Mouse (Mus musculus) brain, adult 2 months (tissue): ENCODE results near the gene Nfe2.
"Not testable (repeated sequence)": the region's sequence is repeated elsewhere in the genome, so short reads cannot be mapped to it uniquely, and the experiment has no call there.

ENCODE experiments used
- DNase-seq: peaks from one replicate; pipeline ENCODE4 v3.0.0; 2011; ENCODE audit warnings: low read depth, low spot score

Nfe2 gene

GRCm38 (mm10) chr15:103250195-103250740, 7.9 kb downstream of the Nfe2 start:
- DNase-seq, result peak; percentile 47

DNA sequence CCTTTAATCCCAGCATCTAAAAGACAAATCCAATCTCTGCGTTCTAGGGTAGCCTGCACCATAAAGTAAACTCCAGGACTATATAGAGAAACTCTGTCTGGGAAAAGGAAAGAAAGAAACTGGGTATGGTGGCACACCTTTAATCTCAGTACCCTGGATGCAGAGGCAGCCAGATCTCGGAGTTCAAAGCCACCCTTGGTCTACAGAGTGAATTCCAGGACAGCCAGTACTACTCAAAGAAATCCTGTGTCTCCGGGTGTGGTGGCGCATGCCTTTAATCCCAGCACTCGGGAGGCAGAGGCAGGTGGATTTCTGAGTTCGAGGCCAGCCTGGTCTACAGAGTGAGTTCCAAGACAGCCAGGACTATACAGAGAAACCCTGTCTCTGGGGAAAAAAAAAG, 8.7 kb downstream of the Nfe2 start:
- DNase-seq, result not testable (repeated sequence)

GRCm38 (mm10) chr15:103248401-103249313, 9.5 kb downstream of the Nfe2 start:
- peak; percentile 29 for DNase-seq

DNA sequence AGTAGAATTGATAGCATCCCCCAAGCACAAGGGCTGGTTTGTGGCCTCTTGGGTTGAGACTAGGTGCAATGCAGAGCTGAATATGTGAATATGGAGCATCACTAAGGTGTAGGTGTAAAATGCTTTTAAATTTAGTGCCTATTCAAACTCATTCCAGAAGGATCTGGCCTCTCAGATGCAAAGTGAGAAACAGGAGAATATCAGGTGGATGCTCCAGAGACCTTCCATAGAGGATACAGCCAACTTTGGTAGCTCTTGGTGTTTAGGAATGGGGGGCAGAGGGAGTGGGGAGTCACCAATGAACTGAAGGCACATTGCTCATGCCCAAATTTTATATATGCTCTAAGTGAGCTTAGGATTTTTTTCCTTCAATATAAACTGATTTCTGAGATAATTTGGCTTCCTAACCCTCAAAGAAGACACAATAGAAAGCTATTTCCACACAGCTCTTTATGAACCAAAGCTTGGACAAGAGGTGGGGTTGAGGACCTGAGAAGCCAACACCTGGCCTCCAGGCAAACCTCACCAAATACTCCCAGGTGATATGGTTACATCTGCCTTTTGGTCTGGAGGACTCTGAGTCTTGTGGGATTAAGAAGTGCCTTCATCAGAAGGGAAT, 10.3 kb downstream of the Nfe2 start:
- no peak for DNase-seq

- DNase-seq, result no peak
Observed at GRCm38 (mm10) chr15:103247078-103247781, 11.0 kb downstream of the Nfe2 start.

- no peak for DNase-seq
Observed at GRCm38 (mm10) chr15:103245616-103246015, 12.6 kb downstream of the Nfe2 start.

GRCm38 (mm10) chr15:103242885-103243284, 15.3 kb downstream of the Nfe2 start:
- no peak for DNase-seq

GRCm38 (mm10) chr15:103241071-103242018, 16.9 kb downstream of the Nfe2 start:
- DNase-seq, result not testable (repeated sequence)

- peak; percentile 100 for DNase-seq
Observed at GRCm38 (mm10) chr15:103240160-103241028, 17.8 kb downstream of the Nfe2 start, which contains the start of gene Hnrnpa1. TSS of gene Hnrnpa1 (plus strand) at chr15:103240432.

DNA sequence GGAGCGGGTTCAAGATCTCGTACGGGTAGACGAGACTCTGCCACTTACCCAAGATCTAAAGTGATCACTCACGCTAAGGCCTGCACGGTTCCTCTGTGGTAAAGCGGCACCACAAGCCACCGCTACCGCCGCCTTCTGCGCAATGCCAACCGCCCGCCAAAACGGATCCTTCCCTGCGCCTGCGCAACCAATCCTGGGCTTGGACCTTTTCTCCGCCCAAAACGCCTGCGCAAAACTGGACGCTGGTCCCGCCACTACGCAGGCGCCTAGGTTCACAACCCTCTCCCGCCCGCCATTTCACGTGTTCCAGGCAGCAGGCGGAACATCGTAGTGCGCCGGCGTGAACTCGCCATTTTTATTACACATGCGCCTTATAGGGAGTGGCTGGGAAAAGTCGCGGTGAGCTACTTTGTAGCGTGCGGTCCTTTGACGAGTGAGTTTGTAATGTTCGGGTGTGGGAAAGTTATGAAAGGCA, 18.5 kb downstream of the Nfe2 start, which contains the start of gene Cbx5:
Gene Cbx5, minus strand, starts transcription at position 132 of the 475 bp plus-strand sequence.
- DNase-seq, result peak; percentile 99

DNA sequence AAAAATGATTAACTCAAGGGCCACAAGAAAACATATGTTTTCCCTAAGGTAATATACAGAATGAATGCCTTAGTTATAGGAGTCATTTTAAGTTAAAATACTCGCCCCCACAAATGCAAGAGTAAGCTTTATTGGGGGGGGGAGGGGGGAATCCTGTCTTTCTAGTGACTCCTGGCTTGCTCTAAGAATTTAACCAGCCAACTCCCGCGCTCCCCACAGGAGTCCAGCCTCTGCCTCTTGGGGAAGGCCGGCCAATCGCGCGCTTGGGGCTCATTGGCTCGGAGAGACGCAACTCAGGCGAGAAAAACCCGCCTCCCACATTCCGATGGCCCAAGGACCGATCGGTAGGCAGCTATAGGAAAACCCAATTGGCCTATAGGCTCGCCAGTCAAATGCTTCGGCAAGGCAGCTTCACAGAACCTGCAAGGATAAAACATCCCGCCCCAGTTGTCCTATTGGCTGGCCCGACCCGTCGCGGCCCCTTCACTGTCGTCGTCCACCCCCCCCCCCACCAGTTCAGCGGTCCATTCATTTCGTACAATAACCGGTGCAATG, 19.0 kb downstream of the Nfe2 start:
- peak; percentile 99 for DNase-seq

DNA sequence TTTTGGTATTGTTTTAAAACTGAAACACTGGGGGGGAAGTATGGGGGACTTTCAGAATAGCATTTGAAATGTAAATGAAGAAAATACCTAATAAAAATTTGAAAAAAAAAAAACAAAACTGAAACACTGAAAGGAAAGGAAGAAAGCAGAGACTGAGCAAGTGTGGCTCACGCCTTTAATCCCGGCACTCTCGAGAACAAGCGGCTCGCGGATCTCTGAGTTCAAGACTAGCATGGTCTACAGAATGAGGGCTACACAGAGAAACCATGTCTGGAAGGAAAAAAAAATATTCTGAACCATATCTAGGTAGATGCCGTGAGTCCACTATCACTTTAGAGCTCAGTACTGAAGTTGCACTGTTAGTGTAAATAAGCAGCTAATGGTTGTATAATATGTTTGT, 20.9 kb downstream of the Nfe2 start:
- DNase-seq, result no peak

DNA sequence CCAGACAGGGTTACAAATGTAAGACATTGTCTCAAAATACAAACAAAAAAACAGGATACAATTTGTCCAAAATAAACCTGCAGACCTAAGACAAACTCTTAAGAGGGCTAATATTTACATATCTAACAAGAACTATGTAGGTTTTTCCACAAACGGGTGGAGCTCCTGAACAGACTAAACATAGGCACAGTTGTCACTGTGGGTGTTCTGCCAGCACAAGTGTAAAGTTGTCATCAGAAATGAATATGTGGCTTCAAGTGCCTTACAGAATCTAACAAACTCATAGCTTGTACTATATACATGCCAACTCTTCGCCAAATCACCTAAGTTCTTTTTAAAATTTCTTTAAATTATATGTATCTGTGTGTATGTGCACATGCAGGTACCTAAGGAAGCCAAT, 25.1 kb downstream of the Nfe2 start:
- DNase-seq, result peak; percentile 71

- no peak for DNase-seq
Observed at GRCm38 (mm10) chr15:103228904-103229303, 29.3 kb downstream of the Nfe2 start.

DNA sequence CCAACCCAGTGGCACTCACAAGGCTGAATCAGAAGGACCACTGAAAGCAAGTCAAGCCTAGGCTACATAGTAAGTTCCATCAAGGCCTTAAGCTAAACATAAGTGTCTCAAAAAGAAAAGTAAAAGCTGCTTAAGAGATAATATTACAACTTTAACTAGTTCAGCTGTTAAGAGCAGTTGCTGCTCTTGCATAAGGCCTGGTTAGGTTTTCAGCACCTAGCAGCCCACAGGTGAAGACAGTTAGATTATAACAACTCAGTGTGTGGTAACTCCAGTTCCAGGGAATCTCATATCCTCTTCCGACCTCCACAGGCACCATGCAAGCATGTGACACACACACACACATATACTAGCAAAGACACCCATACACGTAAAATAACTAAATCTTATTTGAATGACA, 30.6 kb downstream of the Nfe2 start:
- no peak for DNase-seq

GRCm38 (mm10) chr15:103227022-103227421, 31.2 kb downstream of the Nfe2 start:
- no peak for DNase-seq

DNA sequence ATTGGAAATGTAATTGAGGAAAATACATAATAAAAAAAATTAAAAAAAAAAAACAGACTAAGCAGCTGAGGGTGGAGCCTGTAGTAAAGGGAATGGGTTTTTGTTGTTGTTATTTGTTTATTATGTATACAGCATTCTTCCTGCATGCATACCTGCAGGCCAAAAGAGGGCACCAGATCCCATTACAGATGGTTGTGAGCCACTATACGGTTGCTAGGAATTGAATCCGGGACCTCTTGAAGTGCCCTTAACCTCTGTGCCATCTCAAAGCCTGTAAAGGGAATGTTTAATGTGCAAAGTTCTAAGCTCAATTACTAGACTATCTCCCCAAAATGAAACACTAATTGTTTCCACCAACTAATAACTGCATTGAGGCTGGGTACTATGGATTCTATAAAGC, 34.0 kb downstream of the Nfe2 start:
- DNase-seq, result no peak

GRCm38 (mm10) chr15:103221386-103221785, 36.8 kb downstream of the Nfe2 start:
- no peak for DNase-seq

DNA sequence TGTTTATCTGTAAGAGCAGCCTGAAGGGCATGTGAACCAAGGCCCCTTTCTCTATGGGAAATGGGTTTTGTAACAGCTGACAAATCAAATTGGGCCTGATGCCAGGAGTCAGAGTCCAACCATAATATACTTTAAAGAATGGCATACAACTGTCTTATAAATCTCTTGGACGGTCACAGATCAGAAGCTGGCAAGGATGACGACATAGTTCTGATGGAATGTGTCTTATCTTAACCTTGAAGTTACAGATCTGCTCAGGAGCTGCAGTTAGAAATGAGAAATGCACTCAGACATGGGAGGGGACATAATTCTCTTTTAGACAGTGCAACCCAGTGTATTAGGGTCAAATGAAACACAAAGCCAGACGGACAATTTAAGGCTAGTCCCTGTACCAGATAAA, 37.4 kb downstream of the Nfe2 start:
- DNase-seq, result no peak
